Mouse (Mus musculus) CH12.LX (cell line): Measurements from ENCODE around the gene Pcid2. TPM values are rescaled to one million over a fixed set of nuclear protein-coding genes. Genes with fewer than 3 reads are reported as not detected.

Experiments used
- DNase-seq: peaks from one replicate; pipeline ENCODE4 v3.0.0-alpha.2; 2013; ENCODE audit errors: extremely low read depth
- H3K27ac ChIP-seq: 2 replicates; pipeline ENCODE4 v1.5.1; 2012; ENCODE audit warnings: low read depth, mild to moderate bottlenecking, control low read depth, moderate library complexity; ENCODE audit not compliant: insufficient read depth
- H3K27me3 ChIP-seq: replicated peaks from 2 replicates; pipeline ENCODE3; 2012; ENCODE audit warnings: inconsistent platforms
- H3K36me3 ChIP-seq, 2 experiments: replicated peaks in 1 of 2; 2 replicates each; pipeline versions ENCODE3 to v1.6.1; 2012; ENCODE audit warnings: inconsistent platforms in 1 of 2, low read length in 1 of 2, mild to moderate bottlenecking in 1 of 2, mixed read lengths in 1 of 2, moderate library complexity in 1 of 2; ENCODE audit not compliant: control insufficient read depth in 1 of 2, insufficient read depth in 1 of 2
- H3K4me1 ChIP-seq, 2 experiments: 2 replicates each; pipeline ENCODE4 v1.6.1; 2012; ENCODE audit warnings: inconsistent platforms in 1 of 2, moderate library complexity in 1 of 2; ENCODE audit not compliant: insufficient read depth in 2 of 2, control insufficient read depth in 1 of 2
- H3K4me2 ChIP-seq: 2 replicates; pipeline ENCODE4 v1.6.1; 2012; ENCODE audit warnings: low read depth, mild to moderate bottlenecking, control low read depth; ENCODE audit not compliant: poor library complexity, insufficient read depth, severe bottlenecking
- H3K4me3 ChIP-seq, 3 experiments: fragments of 150-350 bp in 1 of 3; sonication (generic) in 1 of 3; replicated peaks in 1 of 3; 2 replicates each; pipeline versions ENCODE3 to v1.5.1; 2011 to 2012; ENCODE audit warnings: low read depth in 2 of 3, low read length in 2 of 3, mild to moderate bottlenecking in 2 of 3, moderate library complexity in 2 of 3, control low read depth in 1 of 3, improper control_type of control experiment in 1 of 3, inconsistent platforms in 1 of 3, mixed read lengths in 1 of 3; ENCODE audit not compliant: poor library complexity in 1 of 3
- H3K79me2 ChIP-seq: replicated peaks from 2 replicates; pipeline ENCODE4 v1.6.1; 2012; ENCODE audit warnings: mild to moderate bottlenecking, moderate library complexity; ENCODE audit not compliant: control insufficient read depth, poor library complexity, insufficient read depth, severe bottlenecking; ENCODE audit errors: extremely low read depth
- H3K9ac ChIP-seq: 2 replicates; pipeline ENCODE4 v1.6.1; 2012; ENCODE audit warnings: low read depth, mild to moderate bottlenecking, control low read depth, moderate library complexity; ENCODE audit not compliant: insufficient read depth
- H3K9me3 ChIP-seq: replicated peaks from 2 replicates; pipeline ENCODE3; 2012; ENCODE audit warnings: low read length, inconsistent platforms, mixed read lengths
- CHD2 ChIP-seq: IDR thresholded peaks from 2 replicates; pipeline ENCODE4 v1.6.1; 2011; ENCODE audit warnings: low read length, improper control_type of control experiment
- CTCF ChIP-seq, 2 experiments: IDR thresholded peaks in 1 of 2; conservative IDR thresholded peaks in 1 of 2; 2 replicates each; pipeline ENCODE4 v1.5.1; 2011 to 2012; ENCODE audit warnings: low read depth in 2 of 2, low read length in 2 of 2, improper control_type of control experiment in 1 of 2, inconsistent platforms in 1 of 2, mild to moderate bottlenecking in 1 of 2, moderate library complexity in 1 of 2
- E2F4 ChIP-seq: IDR thresholded peaks from 2 replicates; pipeline ENCODE4 v1.6.1; 2011; ENCODE audit warnings: low read depth, low read length, improper control_type of control experiment; ENCODE audit not compliant: insufficient replicate concordance
- ELF1 ChIP-seq: IDR thresholded peaks from 2 replicates; pipeline ENCODE4 v1.6.1; 2014; ENCODE audit warnings: low read depth, mild to moderate bottlenecking, inconsistent platforms, low read length, improper control_type of control experiment
- ETS1 ChIP-seq: conservative IDR thresholded peaks from 2 replicates; pipeline ENCODE4 v1.6.1; 2012; ENCODE audit warnings: low read depth, mild to moderate bottlenecking, inconsistent platforms, low read length, improper control_type of control experiment, moderate library complexity
- MAZ ChIP-seq: IDR thresholded peaks from 2 replicates; pipeline ENCODE4 v1.6.1; 2012; ENCODE audit warnings: low read depth, mild to moderate bottlenecking, inconsistent platforms, low read length, improper control_type of control experiment, moderate library complexity
- MEF2A ChIP-seq: IDR thresholded peaks from 2 replicates; pipeline ENCODE4 v1.6.1; 2014; ENCODE audit warnings: low read depth, mild to moderate bottlenecking, inconsistent platforms, low read length, improper control_type of control experiment, borderline replicate concordance
- MXI1 ChIP-seq: IDR thresholded peaks from 2 replicates; pipeline ENCODE4 v1.6.1; 2011; ENCODE audit warnings: mild to moderate bottlenecking, low read depth, low read length, improper control_type of control experiment
- MYC ChIP-seq: IDR thresholded peaks from 2 replicates; pipeline ENCODE4 v1.6.1; 2011; ENCODE audit warnings: low read depth, mild to moderate bottlenecking, improper control_type of control experiment, low read length
- POLR2AphosphoS2 ChIP-seq: IDR thresholded peaks from 2 replicates; pipeline ENCODE4 v1.6.1; 2011; ENCODE audit warnings: low read depth, low read length, improper control_type of control experiment
- RCOR1 ChIP-seq: conservative IDR thresholded peaks from 2 replicates; pipeline ENCODE4 v1.6.1; 2012; ENCODE audit warnings: low read depth, mild to moderate bottlenecking, inconsistent platforms, low read length, improper control_type of control experiment
- SMC3 ChIP-seq: IDR thresholded peaks from 2 replicates; pipeline ENCODE4 v1.6.1; 2011; ENCODE audit warnings: low read depth, low read length, improper control_type of control experiment
- TCF12 ChIP-seq: IDR thresholded peaks from 2 replicates; pipeline ENCODE4 v1.6.1; 2014; ENCODE audit warnings: low read depth, mild to moderate bottlenecking, inconsistent platforms, low read length, improper control_type of control experiment
- USF2 ChIP-seq: conservative IDR thresholded peaks from 2 replicates; pipeline ENCODE4 v1.6.1; 2011; ENCODE audit warnings: low read depth, low read length, improper control_type of control experiment
- dilution Hi-C: fragments of 300-500 bp; cut with MboI; formaldehyde crosslinking; loops from 2 replicates; pipeline ENCODE4 v1.14.3; 2020; ENCODE audit warnings: low sequenced_read_pairs; ENCODE audit not compliant: extremely low pct_unique_long_range_greater_than_20kb, extremely low pct_ligation_motif_present
- in situ Hi-C: fragments of 300-500 bp; cut with MboI; formaldehyde crosslinking; loops from 3 replicates; pipeline ENCODE4 v1.14.3; 2019; ENCODE audit warnings: low sequenced_read_pairs, low pct_ligation_motif_present, low pct_unique_long_range_greater_than_20kb, mixed read lengths
- polyA plus RNA-seq: library from polyadenylated mRNA; unstranded; fragments of >175 nt; gene quantifications from 2 replicates; pipeline ENCODE4 v1.2.1, GENCODE M21; 2012; ENCODE audit warnings: low read depth; ENCODE audit not compliant: insufficient read length
- total RNA-seq, 2 experiments: library from RNA; depleted of rRNA; stranded (reverse); fragments of 300-350 nt in 1 of 2; fragments of >200 nt in 1 of 2; gene quantifications; 2 replicates each; pipeline ENCODE4 v1.2.3; 2012 to 2014

The Pcid2 gene
- total and polyA plus RNA-seq, 3 experiments: 21.6 to 32.5 (median 23.1) TPM

- dilution Hi-C loops: no loop called here
- peaks cover 0 to 3% of the 10 kb centered on the region in 2 experiments; a peak in 1 of 4 replicates for H3K4me1 ChIP-seq
- TF ChIP-seq CHD2 (no peak), POLR2AphosphoS2 (no peak), MAZ (no peak), CTCF (conservative IDR thresholded peaks at IDR 0.05 in 1 of 2, IDR thresholded peaks at IDR 0.05 in 1 of 2; ENCODE audit: low read depth in 2 of 2, low read length in 2 of 2) (no peak), E2F4 (no peak), MXI1 (no peak), MEF2A (no peak), USF2 (no peak), ETS1 (no peak), TCF12 (no peak)
These were observed 68.2 kb downstream of the Pcid2 start, which contains the start of gene F10 for GRCm38 (mm10) chr8:13037015-13037414. Gene F10 (plus strand): TSS chr8:13037308.

DNA sequence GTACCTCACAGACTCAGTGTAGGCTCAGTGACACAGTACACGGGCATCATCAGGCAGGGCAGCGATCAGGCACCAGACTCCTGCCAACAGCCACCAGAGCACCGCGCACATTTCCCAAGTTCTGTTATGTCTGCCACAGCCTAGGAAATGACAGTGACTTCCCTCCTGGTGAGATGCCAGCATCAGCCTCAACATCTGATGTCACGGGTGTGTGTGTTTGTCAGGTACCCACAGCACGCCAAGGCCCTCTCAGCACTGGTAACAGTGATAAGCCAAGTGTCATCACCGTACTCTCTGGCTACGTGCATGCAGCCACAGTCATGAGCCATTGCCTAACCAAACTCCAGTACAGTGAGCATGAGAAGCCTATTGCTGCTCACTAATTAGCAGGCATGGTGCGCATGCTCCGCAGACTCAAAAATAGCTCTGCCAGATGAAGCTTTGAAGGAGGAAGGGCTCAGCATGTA lies 68.9 kb downstream of the Pcid2 start:
- Histone ChIP-seq H3K4me1 (peaks cover 0 to 3% of the 10 kb centered on the region in 2 experiments; a peak in 1 of 4 replicates), H3K4me3 (no peak overlapping the region), H3K27me3 (peaks cover 96% of the 10 kb centered on the region), H3K4me2 (no peak overlapping the region), H3K9ac (no peak overlapping the region), H3K79me2 (no peaks in the 10 kb centered on the region), H3K36me3 (no peaks in the 10 kb centered on the region), H3K27ac (no peak overlapping the region), H3K9me3 (no peaks in the 10 kb centered on the region)
- in situ Hi-C loops: no loop called here
- dilution Hi-C loops: no loop called here
- no peak for TF ChIP-seq ELF1
- no peak for TF ChIP-seq RCOR1
- no peak for TF ChIP-seq SMC3
- no peak for TF ChIP-seq MYC
- no peak for TF ChIP-seq MAZ
- DNase-seq: no peak

More at GRCm38 (mm10) chr8:13037015-13037414, 68.2 kb downstream of the Pcid2 start, which contains the start of gene F10:
- Histone ChIP-seq H3K4me2 (no peak within 1 kb of the TSS), H3K27me3 (peaks cover 94% of the 10 kb centered on the region), H3K36me3 (no peaks in the 10 kb centered on the region), H3K4me3 (no peak within 1 kb of the TSS), H3K9ac (no peak within 1 kb of the TSS), H3K9me3 (no peaks in the 10 kb centered on the region), H3K79me2 (no peaks in the 10 kb centered on the region), H3K27ac (no peak within 1 kb of the TSS)
- no peak for DNase-seq
- in situ Hi-C loops: no loop called here
